Mouse (Mus musculus) intestine, postnatal 0 days (tissue): ENCODE data around the gene Olfr1373. TPM values are rescaled to one million over a fixed set of nuclear protein-coding genes. Genes with fewer than 3 reads are reported as not detected.
A peak's percentile ranks its signal among the peaks of the same experiment; 100 is the strongest.

Source experiments
- ATAC-seq: fragments of 200-750 bp; cut with Nextera tagmentation; 2 replicates; pipeline ENCODE4 v1.8.0; 2017; ENCODE audit warnings: mild to moderate bottlenecking, moderate TSS enrichment, moderate library complexity
- H3K27ac ChIP-seq: fragments of 300-500 bp; sonication (generic); 2 replicates; pipeline ENCODE4 v1.5.1; 2014; ENCODE audit warnings: mild to moderate bottlenecking, low read depth, low read length, moderate library complexity
- H3K27me3 ChIP-seq: fragments of 300-500 bp; sonication (generic); replicated peaks from 2 replicates; pipeline ENCODE4 v1.6.1; 2014; ENCODE audit warnings: low read length, mixed read lengths; ENCODE audit not compliant: control insufficient read depth, insufficient read depth
- H3K36me3 ChIP-seq: fragments of 300-500 bp; sonication (generic); 2 replicates; pipeline ENCODE4 v1.6.1; 2014; ENCODE audit warnings: mild to moderate bottlenecking, moderate library complexity; ENCODE audit not compliant: control insufficient read depth, insufficient read depth
- H3K4me1 ChIP-seq: fragments of 300-500 bp; sonication (generic); replicated peaks from 2 replicates; pipeline ENCODE4 v1.6.1; 2014; ENCODE audit warnings: antibody characterized with exemption, low read length, mixed read lengths; ENCODE audit not compliant: control insufficient read depth, insufficient read depth
- H3K4me2 ChIP-seq: fragments of 300-500 bp; sonication (generic); replicated peaks from 2 replicates; pipeline ENCODE4 v1.6.1; 2014; ENCODE audit warnings: low read depth, mild to moderate bottlenecking, moderate library complexity
- H3K4me3 ChIP-seq: fragments of 300-500 bp; sonication (generic); 2 replicates; pipeline ENCODE4 v1.5.1; 2014; ENCODE audit warnings: low read depth, low read length
- H3K9ac ChIP-seq: fragments of 300-500 bp; sonication (generic); 2 replicates; pipeline ENCODE4 v1.6.1; 2014; ENCODE audit warnings: mild to moderate bottlenecking, low read depth, low read length
- H3K9me3 ChIP-seq: fragments of 300-500 bp; sonication (generic); 2 replicates; pipeline ENCODE4 v1.6.1; 2016; ENCODE audit warnings: mixed run types; ENCODE audit not compliant: control insufficient read depth
- CTCF ChIP-seq: sonication (generic); IDR thresholded peaks from 2 replicates; pipeline ENCODE4 v1.5.1; 2016; ENCODE audit warnings: low read depth, mild to moderate bottlenecking, control low read depth, antibody characterized with exemption, moderate library complexity
- WGBS: fragments of 180-500 bp; shearing (Covaris S2); extraction: QIAGEN DNeasy Blood & Tissue Kit; methylation state at CpG from one replicate; pipeline ENCODE4 v1.1.7; 2014; 5-methylcytosine and 5-hydroxymethylcytosine counted together
- polyA plus RNA-seq: library from polyadenylated mRNA; unstranded; fragments of >200 nt; fragmentation: Nextera tagmentation; extraction: Ambion mirVana; gene quantifications from 2 replicates; pipeline ENCODE4 v1.2.1, GENCODE M21; 2015

Gene Olfr1373
- polyA plus RNA-seq, 1 experiment from 2014 or later: not detected

DNA sequence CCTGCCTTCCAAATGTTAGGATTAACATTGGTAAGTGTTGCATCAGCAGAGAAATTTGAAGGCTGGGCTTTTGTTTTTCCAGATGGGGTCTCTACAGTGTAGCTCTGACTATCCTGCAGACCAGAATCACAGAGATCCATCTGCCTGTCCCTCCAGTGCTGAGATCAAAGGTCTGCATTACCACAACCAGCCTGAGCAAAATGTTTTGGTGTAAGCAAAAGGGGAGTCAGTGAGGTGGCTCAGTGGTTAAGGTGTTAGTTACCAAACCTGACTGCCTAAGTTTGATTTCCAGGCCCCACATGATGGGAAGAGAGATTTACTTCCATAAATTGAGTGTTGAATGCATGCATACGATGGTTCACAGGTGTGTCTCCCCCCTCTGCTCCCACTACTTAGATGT lies 35.9 kb downstream of the Olfr1373 start:
- Histone ChIP-seq H3K27me3 (no peaks in the 10 kb centered on the region), H3K4me3 (no peak overlapping the region), H3K4me2 (no peak overlapping the region), H3K36me3 (peaks cover 6% of the 10 kb centered on the region), H3K27ac (no peak overlapping the region), H3K9me3 (no peaks in the 10 kb centered on the region), H3K4me1 (0 out of 2 replicates have a peak, but pooled peaks cover 4% of the 10 kb centered on the region), H3K9ac (no peak overlapping the region)
- no peak for TF ChIP-seq CTCF
- ATAC-seq: no peak
- WGBS: 81% methylated on average over 1 of the region's 1 CpGs

DNA sequence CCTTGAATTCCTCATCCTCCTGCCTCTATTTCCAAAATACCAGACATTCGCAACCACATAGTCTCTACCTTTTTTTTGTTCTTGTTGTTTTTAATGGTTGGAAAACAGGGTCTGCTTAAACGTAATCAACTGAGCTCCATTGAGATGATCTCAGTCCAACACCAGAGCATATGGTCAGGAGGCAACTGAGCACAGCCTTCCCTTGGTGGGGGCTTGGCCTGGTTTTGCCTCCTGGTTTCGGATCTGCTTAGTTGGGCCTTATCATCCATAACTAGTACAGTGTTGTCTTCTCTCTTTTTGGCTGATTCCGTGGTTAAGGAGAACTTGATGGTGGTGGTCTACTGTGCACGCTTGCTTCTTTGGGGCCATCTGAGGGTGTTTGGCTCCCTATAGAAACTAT lies 36.5 kb downstream of the Olfr1373 start:
- 90% methylated on average over 5 of the region's 5 CpGs for WGBS
- Histone ChIP-seq H3K9me3 (no peaks in the 10 kb centered on the region), H3K4me2 (no peak overlapping the region), H3K36me3 (peaks cover 4% of the 10 kb centered on the region), H3K4me3 (no peak overlapping the region), H3K9ac (no peak overlapping the region), H3K4me1 (0 out of 2 replicates have a peak, but pooled peaks cover 6% of the 10 kb centered on the region), H3K27me3 (no peaks in the 10 kb centered on the region), H3K27ac (no peak overlapping the region)
- ATAC-seq: no peak
- TF ChIP-seq CTCF: no peak

DNA sequence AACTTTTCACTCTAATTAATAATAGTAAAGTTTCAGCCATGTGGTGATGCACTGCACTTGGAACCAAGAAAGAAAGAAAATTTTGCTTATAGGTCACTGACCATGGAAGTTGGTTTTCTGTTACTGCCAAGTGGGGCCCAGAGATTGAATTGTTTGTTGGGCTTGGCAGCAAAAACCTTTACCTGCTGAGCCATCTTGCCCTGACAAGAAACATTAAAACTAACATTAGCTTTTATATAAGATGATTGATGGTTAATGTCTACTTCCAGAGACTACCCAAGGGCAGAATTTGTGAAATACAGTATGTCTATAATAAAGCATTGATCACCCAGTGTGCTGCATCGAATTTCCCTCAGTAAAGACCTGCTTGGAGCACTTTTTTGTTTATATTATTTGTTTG lies 38.9 kb downstream of the Olfr1373 start:
- Histone ChIP-seq H3K4me3 (no peak overlapping the region), H3K27ac (no peak overlapping the region), H3K4me1 (peaks cover 6% of the 10 kb centered on the region; the same call in 1 of the 2 replicates), H3K4me2 (no peak overlapping the region), H3K36me3 (no peaks in the 10 kb centered on the region), H3K9me3 (no peaks in the 10 kb centered on the region), H3K9ac (no peak overlapping the region), H3K27me3 (no peaks in the 10 kb centered on the region)
- no peak for ATAC-seq
- whole genome bisulfite sequencing: 96% methylated on average over 1 of the region's 1 CpGs
- TF ChIP-seq CTCF: no peak

DNA sequence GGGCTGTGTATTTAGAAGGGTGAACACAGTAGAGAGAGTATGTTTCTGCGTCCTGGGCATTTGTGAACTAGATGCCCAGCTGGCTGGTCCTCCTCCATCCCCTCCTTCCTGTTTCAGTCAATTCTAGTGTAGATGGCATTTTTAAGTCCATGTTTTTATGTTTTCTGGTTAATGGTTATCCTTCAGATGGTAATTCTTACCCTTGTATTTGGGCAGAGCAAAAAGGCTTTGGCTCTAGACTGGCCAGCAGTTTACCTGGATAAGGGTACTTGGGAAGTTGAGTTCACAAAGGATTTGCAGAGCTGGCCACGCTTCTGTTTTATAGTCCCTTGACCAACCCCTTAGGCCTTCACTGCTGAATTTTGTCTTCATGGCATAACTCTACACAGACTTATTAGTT lies 39.3 kb downstream of the Olfr1373 start:
- ATAC-seq: no peak
- 84% methylated on average over 2 of the region's 2 CpGs for WGBS

DNA sequence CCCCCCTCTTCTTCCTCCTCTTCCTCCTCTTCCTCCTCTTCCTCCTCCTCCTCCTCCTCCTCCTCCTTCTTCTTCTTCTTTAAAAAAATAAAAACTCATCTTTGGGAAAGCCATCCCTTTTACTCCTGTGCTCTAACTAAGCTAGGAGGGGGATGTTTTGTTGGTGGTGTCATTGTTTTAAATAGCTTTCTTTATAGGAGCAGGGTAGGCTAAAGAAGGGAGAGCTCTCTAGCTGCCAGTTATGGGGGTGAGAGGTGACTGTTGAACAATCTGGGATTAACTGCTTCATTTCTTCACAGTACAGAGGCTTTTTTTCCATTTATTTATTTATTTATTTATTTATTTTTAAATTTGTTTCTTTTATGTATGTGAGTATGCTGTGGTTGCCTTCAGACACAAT lies 39.8 kb downstream of the Olfr1373 start:
- no peaks in the 10 kb centered on the region for H3K27me3 ChIP-seq
- no peak overlapping the region for H3K9ac ChIP-seq
- H3K36me3 ChIP-seq: no peaks in the 10 kb centered on the region
- no peak overlapping the region for H3K4me3 ChIP-seq
- TF ChIP-seq CTCF: no peak
- H3K4me1 ChIP-seq: peaks cover 6% of the 10 kb centered on the region; the same call in 1 of the 2 replicates
- H3K27ac ChIP-seq: no peak overlapping the region
- no peak for ATAC-seq
- H3K9me3 ChIP-seq: no peaks in the 10 kb centered on the region
- no peak overlapping the region for H3K4me2 ChIP-seq

More for the DNA sequence above, 39.3 kb downstream of the Olfr1373 start:
- Histone ChIP-seq H3K4me2 (no peak overlapping the region), H3K36me3 (no peaks in the 10 kb centered on the region), H3K27me3 (no peaks in the 10 kb centered on the region), H3K4me3 (no peak overlapping the region), H3K27ac (no peak overlapping the region), H3K9ac (no peak overlapping the region), H3K4me1 (peaks cover 6% of the 10 kb centered on the region; the same call in 1 of the 2 replicates), H3K9me3 (no peaks in the 10 kb centered on the region)
- TF ChIP-seq CTCF: no peak

DNA sequence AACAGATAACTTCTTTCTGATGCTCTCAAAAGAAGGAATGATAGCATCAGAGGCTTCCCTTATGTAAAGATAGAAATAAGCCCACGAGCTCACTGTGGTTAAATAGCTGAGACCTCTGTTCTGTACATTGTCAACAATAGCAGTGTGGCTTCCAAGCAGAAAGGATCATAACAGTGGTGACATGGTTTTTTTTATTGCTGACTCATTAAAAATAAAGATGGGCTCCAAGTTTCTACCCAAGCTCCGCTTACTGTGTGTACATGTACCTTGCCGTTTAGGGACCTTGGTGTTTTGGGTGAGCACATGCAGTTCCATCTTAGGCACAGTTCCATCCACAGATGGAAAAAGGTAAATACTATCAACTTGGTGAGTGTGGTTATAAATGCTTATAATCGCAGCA lies 42.4 kb downstream of the Olfr1373 start:
- no peaks in the 10 kb centered on the region for H3K27me3 ChIP-seq
- no peak for TF ChIP-seq CTCF
- H3K9ac ChIP-seq: no peak overlapping the region
- H3K4me1 ChIP-seq: peaks cover 6% of the 10 kb centered on the region; the same call in 1 of the 2 replicates
- H3K36me3 ChIP-seq: no peaks in the 10 kb centered on the region
- no peak overlapping the region for H3K4me2 ChIP-seq
- no peak overlapping the region for H3K4me3 ChIP-seq
- no peaks in the 10 kb centered on the region for H3K9me3 ChIP-seq
- 64% methylated on average over 4 of the region's 4 CpGs for WGBS
- no peak for ATAC-seq
- no peak overlapping the region for H3K27ac ChIP-seq

DNA sequence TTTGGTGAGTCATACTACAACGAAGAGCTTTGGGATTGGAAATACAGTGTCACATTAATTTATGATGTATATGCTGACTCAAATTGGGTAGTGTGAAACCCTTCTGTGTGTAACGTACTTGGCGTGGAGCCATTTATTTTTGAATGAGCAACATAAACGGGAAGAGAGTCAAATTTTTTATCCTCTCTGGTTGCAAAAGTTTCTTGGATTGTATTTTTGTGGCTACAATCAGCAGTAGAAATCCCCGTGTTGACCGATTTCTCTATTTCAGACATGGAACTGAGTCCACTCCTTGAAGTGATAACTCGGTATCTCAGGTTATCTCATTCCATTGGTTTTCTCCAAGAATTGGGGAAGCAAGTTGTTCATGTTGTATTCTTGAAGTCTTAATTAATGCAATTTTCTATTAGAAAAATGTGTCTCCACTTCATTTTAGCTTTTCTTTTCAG lies 45.5 kb downstream of the Olfr1373 start:
- peak overlapping the region; percentile 100 for H3K27ac ChIP-seq
- peaks cover 6% of the 10 kb centered on the region; the same call in 1 of the 2 replicates for H3K4me1 ChIP-seq
- WGBS: 1% methylated on average over 7 of the region's 7 CpGs
- TF ChIP-seq CTCF: no peak
- H3K27me3 ChIP-seq: no peaks in the 10 kb centered on the region
- H3K36me3 ChIP-seq: no peaks in the 10 kb centered on the region
- peak overlapping the region; percentile 88 for H3K4me3 ChIP-seq
- H3K9me3 ChIP-seq: no peaks in the 10 kb centered on the region
- H3K9ac ChIP-seq: peak overlapping the region; percentile 100
- no peak for ATAC-seq
- peak overlapping the region; percentile 77 for H3K4me2 ChIP-seq
